Mouse (Mus musculus): ENCODE data around the gene Pex14. TPM values are rescaled to one million over a fixed set of nuclear protein-coding genes. Genes with fewer than 3 reads are reported as not detected.

The Pex14 gene
- polyA plus RNA-seq, 1 experiment from 2014 or later, result 43.7 TPM

GRCm38 (mm10) chr4:148978221-148978855, 121.3 kb downstream of the Pex14 start:
- no peak overlapping the region for H3K4me3 ChIP-seq (ENCODE audit: low read depth, low read length)
- H3K4me1 ChIP-seq (ENCODE audit: insufficient read depth), result peaks cover 11% of the 10 kb centered on the region; the same call in 1 of the 2 replicates
- no peaks in the 10 kb centered on the region for H3K27me3 ChIP-seq (ENCODE audit: insufficient read depth, low read length)
- no peaks in the 10 kb centered on the region for H3K9me3 ChIP-seq (ENCODE audit: low read depth, low read length)
- ATAC-seq (ENCODE audit: insufficient read depth), result peak; percentile 70; the same call in 1 of the 2 replicates
- 38% methylated on average over 9 of the region's 9 CpGs for WGBS
- DNase-seq, result peak; percentile 80
- peak overlapping the region; percentile 42; the same call in 1 of the 2 replicates for H3K27ac ChIP-seq (ENCODE audit: low read depth)
- H3K36me3 ChIP-seq (ENCODE audit: insufficient read depth), result peaks cover 6% of the 10 kb centered on the region; the same call in 1 of the 2 replicates
- H3K4me2 ChIP-seq, result no peak overlapping the region
- no peak for TF ChIP-seq CTCF (IDR thresholded peaks at IDR 0.05; ENCODE audit: low read depth)
- H3K9ac ChIP-seq, result no peak overlapping the region

GRCm38 (mm10) chr4:148974833-148975232, 124.8 kb downstream of the Pex14 start:
- DNase-seq, result no peak
- Histone ChIP-seq H3K27me3 (ENCODE audit: insufficient read depth, low read length) (no peaks in the 10 kb centered on the region), H3K4me1 (ENCODE audit: insufficient read depth) (peaks cover 11% of the 10 kb centered on the region; the same call in 1 of the 2 replicates), H3K9me3 (ENCODE audit: low read depth, low read length) (no peaks in the 10 kb centered on the region), H3K4me2 (no peak overlapping the region), H3K9ac (no peak overlapping the region), H3K4me3 (ENCODE audit: low read depth, low read length) (no peak overlapping the region), H3K27ac (ENCODE audit: low read depth) (no peak overlapping the region), H3K36me3 (ENCODE audit: insufficient read depth) (no peaks in the 10 kb centered on the region)
- 74% methylated on average over 7 of the region's 7 CpGs for WGBS
- no peak for TF ChIP-seq CTCF (IDR thresholded peaks at IDR 0.05; ENCODE audit: low read depth)
- ATAC-seq (ENCODE audit: insufficient read depth), result no peak

- Histone ChIP-seq H3K4me3 (ENCODE audit: low read depth, low read length) (no peak overlapping the region), H3K4me2 (no peak overlapping the region), H3K9me3 (ENCODE audit: low read depth, low read length) (no peaks in the 10 kb centered on the region), H3K27ac (ENCODE audit: low read depth) (no peak overlapping the region), H3K27me3 (ENCODE audit: insufficient read depth, low read length) (no peaks in the 10 kb centered on the region), H3K9ac (no peak overlapping the region), H3K4me1 (ENCODE audit: insufficient read depth) (peaks cover 3% of the 10 kb centered on the region; the same call in 1 of the 2 replicates), H3K36me3 (ENCODE audit: insufficient read depth) (no peaks in the 10 kb centered on the region)
- TF ChIP-seq CTCF (IDR thresholded peaks at IDR 0.05; ENCODE audit: low read depth), result no peak
- WGBS, result 78% methylated on average over 14 of the region's 14 CpGs
- DNase-seq (no peak), ATAC-seq (ENCODE audit: insufficient read depth) (no peak)
Observed at GRCm38 (mm10) chr4:148973387-148973786, 126.3 kb downstream of the Pex14 start.

GRCm38 (mm10) chr4:148972707-148973106, 127.0 kb downstream of the Pex14 start:
- no peak overlapping the region for H3K4me2 ChIP-seq
- H3K9ac ChIP-seq, result no peak overlapping the region
- DNase-seq (no peak), ATAC-seq (ENCODE audit: insufficient read depth) (no peak)
- WGBS, result 82% methylated on average over 14 of the region's 14 CpGs
- H3K9me3 ChIP-seq (ENCODE audit: low read depth, low read length), result no peaks in the 10 kb centered on the region
- H3K36me3 ChIP-seq (ENCODE audit: insufficient read depth), result no peaks in the 10 kb centered on the region
- no peak overlapping the region for H3K4me3 ChIP-seq (ENCODE audit: low read depth, low read length)
- no peaks in the 10 kb centered on the region for H3K4me1 ChIP-seq (ENCODE audit: insufficient read depth)
- H3K27me3 ChIP-seq (ENCODE audit: insufficient read depth, low read length), result no peaks in the 10 kb centered on the region
- TF ChIP-seq CTCF (IDR thresholded peaks at IDR 0.05; ENCODE audit: low read depth), result no peak
- H3K27ac ChIP-seq (ENCODE audit: low read depth), result no peak overlapping the region

GRCm38 (mm10) chr4:148971613-148972242, 127.9 kb downstream of the Pex14 start:
- H3K4me1 ChIP-seq (ENCODE audit: insufficient read depth), result no peaks in the 10 kb centered on the region
- TF ChIP-seq CTCF (IDR thresholded peaks at IDR 0.05; ENCODE audit: low read depth), result no peak
- WGBS, result 53% methylated on average over 3 of the region's 3 CpGs
- H3K9ac ChIP-seq, result no peak overlapping the region
- no peaks in the 10 kb centered on the region for H3K27me3 ChIP-seq (ENCODE audit: insufficient read depth, low read length)
- no peak overlapping the region for H3K27ac ChIP-seq (ENCODE audit: low read depth)
- ATAC-seq (ENCODE audit: insufficient read depth) (peak; percentile 48; the same call in 1 of the 2 replicates), DNase-seq (no peak)
- H3K4me3 ChIP-seq (ENCODE audit: low read depth, low read length), result no peak overlapping the region
- no peak overlapping the region for H3K4me2 ChIP-seq
- no peaks in the 10 kb centered on the region for H3K36me3 ChIP-seq (ENCODE audit: insufficient read depth)
- no peaks in the 10 kb centered on the region for H3K9me3 ChIP-seq (ENCODE audit: low read depth, low read length)

- Histone ChIP-seq H3K36me3 (ENCODE audit: insufficient read depth) (peaks cover 3% of the 10 kb centered on the region; the same call in 1 of the 2 replicates), H3K4me1 (ENCODE audit: insufficient read depth) (no peaks in the 10 kb centered on the region), H3K4me3 (ENCODE audit: low read depth, low read length) (no peak overlapping the region), H3K27ac (ENCODE audit: low read depth) (no peak overlapping the region), H3K9ac (no peak overlapping the region), H3K4me2 (no peak overlapping the region), H3K9me3 (ENCODE audit: low read depth, low read length) (no peaks in the 10 kb centered on the region), H3K27me3 (ENCODE audit: insufficient read depth, low read length) (no peaks in the 10 kb centered on the region)
- WGBS, result 83% methylated on average over 4 of the region's 4 CpGs
- no peak for DNase-seq
- TF ChIP-seq CTCF (IDR thresholded peaks at IDR 0.05; ENCODE audit: low read depth), result no peak
- no peak for ATAC-seq (ENCODE audit: insufficient read depth)
Observed at GRCm38 (mm10) chr4:148970742-148971141, 128.9 kb downstream of the Pex14 start.

- Histone ChIP-seq H3K4me2 (no peak overlapping the region), H3K27ac (ENCODE audit: low read depth) (no peak overlapping the region), H3K9me3 (ENCODE audit: low read depth, low read length) (no peaks in the 10 kb centered on the region), H3K4me1 (ENCODE audit: insufficient read depth) (no peaks in the 10 kb centered on the region), H3K36me3 (ENCODE audit: insufficient read depth) (peaks cover 9% of the 10 kb centered on the region; the same call in 1 of the 2 replicates), H3K9ac (no peak overlapping the region), H3K4me3 (ENCODE audit: low read depth, low read length) (no peak overlapping the region), H3K27me3 (ENCODE audit: insufficient read depth, low read length) (no peaks in the 10 kb centered on the region)
- DNase-seq (no peak), ATAC-seq (ENCODE audit: insufficient read depth) (no peak)
- WGBS, result 67% methylated on average over 5 of the region's 5 CpGs
- TF ChIP-seq CTCF (IDR thresholded peaks at IDR 0.05; ENCODE audit: low read depth), result no peak
Observed at GRCm38 (mm10) chr4:148969610-148970009, 130.1 kb downstream of the Pex14 start.

Measured in lung, embryonic 14.5 days (tissue).